Mouse (Mus musculus): Measurements from ENCODE around the gene Sox2. TPM values are rescaled to one million over a fixed set of nuclear protein-coding genes. Genes with fewer than 3 reads are reported as not detected.
A peak's percentile ranks its signal among the peaks of the same experiment; 100 is the strongest.

The Sox2 gene
- total RNA-seq (2021), result 10 to 100 TPM; 41.6 to 53.0 TPM
- long read RNA-seq, transcript Sox2-201 (1 exons, 2,057 nt), result major isoform, 53 of 53 reads
- long read RNA-seq, partial matches to known transcripts, result 0 of 53 reads
- long read RNA-seq, other reads (novel, unspliced or antisense), result 0 of 53 reads

DNA sequence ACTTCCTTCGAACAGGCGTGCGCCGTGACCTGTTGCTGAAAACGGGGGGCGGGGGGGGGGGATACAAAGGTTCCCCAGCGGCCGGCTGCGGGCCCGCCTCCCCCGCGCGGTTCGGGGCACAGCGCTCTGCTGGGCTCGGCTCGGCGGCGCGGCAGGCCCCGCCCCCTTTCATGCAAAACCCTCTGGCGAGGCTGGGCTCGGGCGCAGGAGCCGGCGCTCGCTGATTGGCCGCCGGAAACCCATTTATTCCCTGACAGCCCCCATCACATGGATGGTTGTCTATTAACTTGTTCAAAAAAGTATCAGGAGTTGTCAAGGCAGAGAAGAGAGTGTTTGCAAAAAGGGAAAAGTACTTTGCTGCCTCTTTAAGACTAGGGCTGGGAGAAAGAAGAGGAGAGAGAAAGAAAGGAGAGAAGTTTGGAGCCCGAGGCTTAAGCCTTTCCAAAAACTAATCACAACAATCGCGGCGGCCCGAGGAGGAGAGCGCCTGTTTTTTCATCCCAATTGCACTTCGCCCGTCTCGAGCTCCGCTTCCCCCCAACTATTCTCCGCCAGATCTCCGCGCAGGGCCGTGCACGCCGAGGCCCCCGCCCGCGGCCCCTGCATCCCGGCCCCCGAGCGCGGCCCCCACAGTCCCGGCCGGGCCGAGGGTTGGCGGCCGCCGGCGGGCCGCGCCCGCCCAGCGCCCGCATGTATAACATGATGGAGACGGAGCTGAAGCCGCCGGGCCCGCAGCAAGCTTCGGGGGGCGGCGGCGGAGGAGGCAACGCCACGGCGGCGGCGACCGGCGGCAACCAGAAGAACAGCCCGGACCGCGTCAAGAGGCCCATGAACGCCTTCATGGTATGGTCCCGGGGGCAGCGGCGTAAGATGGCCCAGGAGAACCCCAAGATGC, at the start of gene Sox2:
Sox2 (plus strand) TSS at position 680 of the 895 bp plus-strand sequence.
- peak; percentile 64 to 82 for DNase-seq (ENCODE audit: low spot score in 2 of 2)

DNA sequence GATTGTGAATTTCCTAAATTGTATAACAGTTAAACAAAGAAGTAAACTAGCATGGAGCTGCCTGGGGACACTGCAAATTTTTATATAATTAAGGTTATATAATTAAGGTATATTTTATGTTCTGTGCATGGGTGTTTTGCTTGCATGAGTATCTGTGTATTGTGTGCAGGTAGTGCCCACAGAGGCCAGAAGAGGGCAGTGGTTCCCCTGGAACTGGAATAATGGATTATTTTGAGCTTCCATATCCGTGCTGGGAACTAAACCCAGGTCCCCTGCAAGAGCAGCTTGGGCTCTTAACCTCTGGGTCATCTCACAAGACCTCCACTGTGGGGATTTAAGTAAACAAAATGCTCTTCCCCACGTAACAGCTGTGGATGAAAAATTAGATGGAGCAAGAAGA, 49.1 kb upstream of the Sox2 start:
- DNase-seq (ENCODE audit: low spot score in 2 of 2), result no peak

DNA sequence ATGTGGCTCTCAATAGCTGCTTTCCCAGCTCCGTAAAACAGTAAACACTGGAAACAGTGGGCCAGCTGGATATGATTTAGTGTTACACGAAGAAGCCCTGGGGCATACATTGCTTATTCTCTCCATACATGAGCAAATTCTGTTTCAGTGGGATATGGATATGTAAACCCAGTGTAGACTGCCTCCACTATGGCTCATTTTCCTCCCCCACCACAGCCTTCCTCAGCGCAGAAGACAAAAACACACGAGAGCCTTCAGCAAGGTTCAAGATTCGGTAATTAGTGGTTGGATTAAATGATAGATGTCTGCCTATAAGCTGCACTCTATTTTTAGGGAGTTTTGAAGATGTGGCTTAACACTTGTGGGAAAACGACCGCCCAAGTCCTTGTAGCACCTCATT, 36.1 kb upstream of the Sox2 start:
- no peak for DNase-seq (ENCODE audit: low spot score in 2 of 2)

DNA sequence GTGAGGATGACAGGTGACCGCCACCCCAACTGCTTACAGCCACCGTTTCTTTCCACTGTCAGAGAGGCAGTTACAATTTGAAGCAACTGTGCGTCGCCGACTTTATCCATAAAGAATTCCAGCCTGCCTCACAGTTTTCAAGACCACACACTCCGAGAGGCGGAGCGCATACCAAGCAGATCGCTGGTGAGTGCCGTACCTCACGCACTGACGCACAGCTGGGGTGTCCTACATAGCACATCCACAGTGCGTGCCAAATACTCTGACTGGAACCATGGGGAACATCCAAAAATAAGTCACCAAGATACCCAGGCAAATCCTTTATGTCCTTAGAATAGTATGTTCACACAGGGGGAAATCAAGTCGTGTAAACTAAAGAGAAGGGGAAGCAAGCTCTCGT, 34.7 kb upstream of the Sox2 start:
- DNase-seq (ENCODE audit: low spot score in 2 of 2), result no peak

DNA sequence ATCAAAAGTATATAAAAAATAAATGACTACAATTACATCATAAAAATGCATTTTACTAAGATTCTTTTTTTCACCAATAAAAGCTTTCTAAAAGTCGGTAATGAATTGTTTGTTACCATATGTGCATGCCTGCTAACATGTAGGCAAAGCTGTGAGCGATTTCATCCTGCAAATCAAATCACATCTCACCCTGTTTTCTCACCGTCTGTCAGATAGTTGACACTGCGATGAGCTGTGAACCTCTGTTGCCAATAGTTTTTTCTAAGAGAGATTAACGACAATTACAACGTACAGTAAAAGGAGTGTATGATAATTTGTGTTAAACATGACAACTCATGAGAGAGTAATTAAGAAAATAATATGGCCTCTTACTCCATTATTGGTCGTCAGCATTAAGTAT, 31.3 kb upstream of the Sox2 start:
- DNase-seq (ENCODE audit: low spot score in 2 of 2), result no peak

DNA sequence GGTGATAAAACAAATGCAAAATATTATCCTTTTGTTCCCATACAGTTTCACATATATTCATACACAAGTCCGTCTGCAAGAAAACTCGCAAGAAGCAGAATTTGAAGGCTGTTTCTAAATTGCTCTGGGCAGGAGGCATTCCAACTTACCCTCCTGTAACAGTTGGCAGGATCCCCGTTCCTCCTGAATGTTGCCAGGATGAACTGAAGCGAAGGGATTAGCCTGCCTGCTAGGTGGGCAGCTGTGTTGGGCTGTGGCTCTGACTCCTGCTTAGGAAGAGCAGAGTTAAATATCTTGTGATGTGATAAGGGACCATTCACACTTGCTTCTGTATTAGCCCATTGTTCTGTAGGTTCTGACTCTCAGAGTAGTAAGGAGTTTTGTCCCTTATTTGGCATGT, 30.1 kb upstream of the Sox2 start:
- no peak for DNase-seq (ENCODE audit: low spot score in 2 of 2)

DNA sequence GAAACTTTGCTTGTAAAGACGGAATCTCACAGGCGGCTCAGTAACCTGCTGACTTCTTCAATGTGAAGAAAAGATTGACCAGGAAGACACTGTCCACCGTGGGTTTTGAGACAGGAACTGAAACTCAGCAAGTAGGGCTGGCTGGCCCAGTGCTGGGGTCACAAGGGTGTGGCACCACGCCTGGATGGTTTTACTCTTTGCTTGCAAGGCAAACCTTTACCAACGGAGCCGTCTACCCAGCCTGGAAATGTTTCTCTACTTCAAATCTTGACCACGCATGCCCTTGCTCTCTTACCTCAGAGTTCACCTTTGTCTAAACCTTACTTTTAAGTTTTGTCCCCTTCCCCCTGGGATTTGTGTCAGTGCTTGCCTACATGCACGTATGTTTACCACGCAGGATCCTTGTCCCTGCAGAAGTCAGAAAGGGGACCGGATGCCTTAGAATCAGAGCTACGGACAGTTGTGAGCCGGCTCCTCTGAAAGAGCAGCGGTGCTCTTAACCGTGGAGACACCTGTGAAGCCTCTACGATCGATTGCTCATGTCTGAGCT, 25.4 kb upstream of the Sox2 start:
- no peak for DNase-seq (ENCODE audit: low spot score in 2 of 2)

DNA sequence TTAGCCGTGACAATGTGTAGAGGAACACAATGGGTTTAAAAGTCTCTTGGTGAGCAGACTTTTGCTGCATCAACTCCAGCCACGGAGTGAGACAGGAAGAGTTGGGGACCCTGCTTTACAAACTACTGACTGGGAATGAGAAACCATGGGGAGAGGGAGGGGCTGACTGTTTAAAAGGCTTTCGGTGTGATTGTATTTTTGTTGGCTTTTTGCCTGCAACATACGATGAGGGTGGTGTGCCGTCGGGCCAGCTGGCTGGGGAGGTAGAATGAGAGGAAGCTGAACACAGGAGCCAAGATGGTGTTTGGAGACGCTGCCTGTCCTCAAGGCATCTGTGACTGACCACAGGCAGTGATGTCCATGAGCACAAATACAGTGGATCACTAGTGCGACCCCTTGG, 23.7 kb upstream of the Sox2 start:
- no peak for DNase-seq (ENCODE audit: low spot score in 2 of 2)

DNA sequence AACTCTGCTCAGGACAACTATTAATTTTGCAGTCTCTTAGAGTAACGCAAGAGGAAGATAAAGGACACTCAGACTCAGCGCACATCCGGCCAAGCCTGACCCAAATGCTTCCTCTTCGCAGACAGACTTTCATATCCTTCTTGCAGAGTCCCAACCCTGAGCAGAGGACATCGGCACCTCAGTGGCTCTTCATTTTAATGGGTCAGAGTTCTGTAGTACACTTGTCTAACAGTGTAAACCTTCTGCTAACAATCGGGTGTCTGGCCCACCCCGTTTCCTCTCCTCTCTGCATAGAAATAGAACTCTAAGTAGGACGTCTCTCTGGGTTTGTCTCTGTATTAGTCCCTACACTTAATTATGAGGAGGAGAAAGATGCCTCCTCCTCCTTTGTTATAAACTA, 20.2 kb upstream of the Sox2 start:
- DNase-seq (ENCODE audit: low spot score in 2 of 2), result no peak

DNA sequence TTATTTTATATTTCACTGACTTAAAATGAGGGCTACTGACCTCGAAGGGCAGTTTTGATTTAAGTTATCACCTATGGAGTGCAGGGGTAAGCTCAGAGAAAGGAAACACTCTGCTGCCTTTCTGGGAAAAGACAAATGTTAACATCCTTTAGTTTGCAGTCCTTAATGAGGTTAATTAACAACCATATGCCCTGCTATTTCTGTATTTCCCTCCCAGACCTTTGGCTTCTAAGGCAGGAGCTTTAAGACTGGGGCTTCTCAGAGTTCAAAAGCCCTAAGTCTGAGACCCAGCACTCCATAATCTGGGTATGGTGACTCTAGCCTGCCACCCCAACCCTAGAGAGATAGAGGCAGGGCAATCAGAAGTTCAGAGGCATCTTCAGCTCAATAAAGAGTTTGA, 19.5 kb upstream of the Sox2 start:
- no peak for DNase-seq (ENCODE audit: low spot score in 2 of 2)

DNA sequence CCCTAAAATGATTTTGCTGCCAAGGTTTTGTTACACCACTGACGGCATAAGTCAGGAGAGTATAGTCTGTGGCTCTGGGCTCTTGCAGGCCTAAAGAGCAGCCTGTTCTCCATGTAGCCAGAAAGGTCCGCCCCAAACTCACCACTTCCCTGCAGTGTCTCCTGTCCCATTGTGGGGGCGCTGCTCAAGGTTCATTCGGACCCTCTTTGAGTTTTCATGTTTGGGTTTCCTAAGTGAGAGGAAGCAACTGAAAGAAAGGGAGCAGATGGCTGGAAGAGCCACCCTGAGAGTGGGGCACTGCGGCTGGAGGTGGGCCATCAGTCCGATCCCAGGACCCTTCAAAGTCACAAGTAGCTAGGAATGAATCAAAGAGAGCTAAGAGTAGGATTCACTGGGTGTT, 13.2 kb upstream of the Sox2 start:
- DNase-seq (ENCODE audit: low spot score in 2 of 2), result no peak

DNA sequence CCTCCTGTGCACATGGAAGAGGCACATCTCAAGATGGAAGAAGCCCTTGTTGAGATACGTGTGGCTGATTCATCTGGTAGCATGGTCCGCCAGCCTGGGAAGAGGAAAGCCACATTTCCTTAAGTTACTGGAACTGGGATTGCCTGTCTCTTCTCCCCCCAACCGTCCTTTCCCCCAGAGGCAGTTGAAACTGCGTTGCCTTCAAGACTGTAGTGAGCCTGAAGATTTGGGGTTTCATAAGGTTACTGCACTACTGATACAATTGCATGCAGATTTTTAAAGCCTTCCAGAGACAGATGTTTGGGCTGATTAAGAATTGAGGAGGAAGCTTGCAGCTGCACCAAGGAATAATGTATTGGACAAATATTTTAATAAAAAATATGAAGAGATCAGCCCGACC, 12.7 kb upstream of the Sox2 start:
- no peak for DNase-seq (ENCODE audit: low spot score in 2 of 2)

DNA sequence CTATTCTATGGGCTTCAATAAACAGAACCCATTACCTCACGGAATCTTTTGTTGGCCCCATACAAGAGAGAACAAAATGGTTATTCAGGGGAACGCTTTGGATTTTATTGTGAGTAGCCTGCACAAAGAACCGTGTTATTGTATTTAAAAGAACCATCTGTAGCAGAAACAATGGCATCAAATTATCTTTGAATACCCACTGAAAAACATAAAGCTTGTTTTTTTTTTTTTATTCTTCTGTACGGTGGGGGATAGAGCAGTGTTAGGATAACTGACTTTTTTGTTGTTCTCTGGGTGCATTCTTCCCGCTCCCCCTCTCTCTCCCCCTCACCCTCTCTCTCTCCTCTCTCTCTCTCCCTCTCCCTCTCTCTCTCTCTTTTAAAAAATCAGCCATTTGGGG, 12.3 kb upstream of the Sox2 start:
- no peak for DNase-seq (ENCODE audit: low spot score in 2 of 2)

DNA sequence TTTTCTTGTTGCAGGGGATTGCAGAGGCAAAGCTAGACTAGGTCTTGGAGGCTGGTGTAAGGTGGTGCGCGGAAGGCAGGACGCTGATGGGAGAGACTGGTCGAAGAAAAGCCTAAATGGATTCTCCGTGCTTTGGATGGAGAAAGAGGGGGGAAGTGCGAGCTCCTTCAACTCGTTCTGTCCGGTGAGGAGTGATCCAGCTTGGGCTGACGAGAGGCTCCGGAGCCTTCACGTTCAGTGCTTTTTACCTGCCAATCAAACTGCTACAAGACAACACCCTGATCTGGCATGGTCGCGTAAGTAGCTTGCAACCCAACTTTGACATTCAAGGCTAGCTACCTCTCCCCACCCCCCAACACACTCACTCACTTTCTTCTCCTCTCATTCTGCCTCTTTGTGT, 11.9 kb upstream of the Sox2 start:
- no peak for DNase-seq (ENCODE audit: low spot score in 2 of 2)

DNA sequence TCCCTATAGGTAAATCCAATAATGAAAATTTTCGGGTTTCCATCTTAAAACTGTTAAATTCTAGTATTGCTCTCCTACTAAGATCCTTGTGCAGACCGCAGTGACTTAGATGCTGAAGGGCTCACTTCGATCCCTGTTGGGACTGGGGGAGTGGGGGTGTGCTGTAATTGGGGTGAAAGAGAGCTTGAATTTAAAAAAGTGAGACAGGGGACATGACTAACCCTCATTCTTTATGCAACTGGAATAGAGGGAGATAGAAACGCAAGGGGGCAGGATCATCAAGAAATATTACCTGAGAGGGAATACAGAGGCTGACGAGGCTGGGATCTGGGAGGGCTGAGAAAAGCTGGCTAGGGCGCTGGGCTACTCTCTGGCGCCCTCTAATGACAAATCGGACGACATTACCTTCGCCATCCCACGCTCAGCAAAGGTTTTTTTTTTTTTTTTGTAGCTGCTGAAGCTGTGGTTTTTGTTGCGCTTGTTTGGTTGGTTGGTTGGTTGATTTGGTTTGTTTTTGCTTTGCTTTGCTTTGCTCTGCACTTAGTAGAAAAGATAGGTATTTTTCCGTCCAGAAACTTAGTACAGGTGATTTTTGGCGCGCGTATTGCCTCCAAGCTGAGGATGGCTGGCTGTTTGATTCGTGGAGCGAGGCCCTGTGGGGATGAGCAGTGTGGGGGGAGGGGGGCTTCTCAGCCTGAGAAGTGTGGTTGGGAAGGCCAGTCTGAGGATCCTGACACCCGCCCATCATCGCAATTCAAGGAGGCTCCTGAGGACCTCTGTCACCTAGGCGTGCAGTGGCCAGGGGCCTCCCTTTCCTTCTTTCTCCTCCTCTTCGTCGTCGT, 11.0 kb upstream of the Sox2 start:
- DNase-seq (ENCODE audit: low spot score in 2 of 2), result peak in 1 of 2 experiments; percentile 49

DNA sequence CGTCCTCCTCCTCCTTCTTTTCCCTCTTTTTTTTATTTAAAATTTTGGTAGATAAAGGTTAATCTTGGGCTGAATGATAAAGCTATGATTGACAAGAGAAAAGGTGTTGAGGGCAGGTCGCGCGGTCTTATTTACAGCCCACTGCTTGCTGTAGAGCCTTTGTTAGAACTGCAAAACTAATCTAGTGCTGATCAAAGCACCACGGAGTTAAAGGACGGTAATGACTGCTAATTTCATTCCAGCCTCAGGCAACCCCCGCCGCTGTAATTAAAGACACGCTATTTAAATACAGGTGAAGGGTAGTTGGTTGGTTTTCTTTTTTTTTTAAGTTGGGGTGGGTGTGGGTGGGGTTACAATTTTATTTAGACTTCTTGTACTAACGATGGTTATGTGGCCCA, 10.3 kb upstream of the Sox2 start:
- no peak for DNase-seq (ENCODE audit: low spot score in 2 of 2)

DNA sequence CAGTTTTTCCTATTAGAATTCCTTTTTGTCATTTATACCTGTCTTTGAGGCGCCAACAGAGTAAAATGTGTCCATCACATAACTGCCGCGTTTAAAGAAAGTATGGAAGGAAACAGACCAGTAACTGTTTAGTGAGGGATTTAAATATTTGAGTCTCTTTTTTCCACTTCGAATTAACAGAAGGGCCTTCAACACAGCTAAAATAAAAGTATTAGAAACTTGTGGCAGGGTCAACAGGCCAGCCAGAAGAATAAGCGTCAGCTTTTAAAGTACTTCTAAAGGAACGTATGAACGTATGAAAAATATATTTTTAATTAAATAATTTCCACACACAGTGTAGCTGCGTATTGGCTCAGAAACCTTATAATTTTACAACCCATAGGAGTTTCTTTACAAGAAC, 9.9 kb upstream of the Sox2 start:
- no peak for DNase-seq (ENCODE audit: low spot score in 2 of 2)

DNA sequence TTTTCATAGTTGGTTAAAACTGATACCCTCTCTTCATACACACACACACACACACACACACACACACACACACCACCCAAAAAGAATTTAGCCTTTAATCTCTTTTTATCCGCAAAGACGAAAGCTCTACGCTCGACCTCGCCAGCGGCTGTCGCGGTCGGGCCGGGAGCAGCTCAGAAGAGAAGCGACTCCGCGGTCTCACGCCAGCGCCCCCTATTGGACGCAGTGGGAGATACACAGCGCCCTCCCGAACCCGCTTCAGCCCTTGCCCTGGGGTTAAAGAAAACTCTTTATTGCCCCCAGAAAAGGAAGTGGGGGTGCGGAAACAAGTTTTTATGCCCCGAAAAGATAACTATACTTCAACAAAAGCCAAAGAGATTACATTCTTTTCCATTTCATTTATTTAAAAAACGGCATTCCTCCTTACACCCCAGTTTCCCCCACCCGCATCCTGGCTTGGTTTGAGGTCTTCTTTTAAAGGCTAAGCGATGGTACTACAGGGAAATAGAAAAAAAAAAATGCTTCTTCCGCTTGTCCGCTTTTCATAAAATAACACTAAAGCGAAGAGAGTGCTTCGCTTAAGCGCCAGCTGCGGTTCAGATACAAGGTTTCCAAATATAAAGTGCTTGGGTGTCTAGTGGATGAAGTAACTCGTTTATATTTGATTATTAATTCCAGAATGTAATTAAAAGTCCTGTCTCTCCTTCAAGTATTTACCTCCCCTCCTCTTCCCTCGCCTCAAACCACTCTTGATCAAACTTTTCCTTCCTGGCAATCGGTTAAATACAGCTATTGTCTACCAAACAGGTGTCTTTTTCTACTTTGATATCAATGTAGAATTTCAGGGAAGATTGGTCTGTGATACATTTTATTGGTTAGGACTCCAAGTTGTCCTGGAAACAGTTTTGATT, 9.3 kb upstream of the Sox2 start:
- DNase-seq (ENCODE audit: low spot score in 2 of 2), result peak in 1 of 2 experiments; percentile 67

DNA sequence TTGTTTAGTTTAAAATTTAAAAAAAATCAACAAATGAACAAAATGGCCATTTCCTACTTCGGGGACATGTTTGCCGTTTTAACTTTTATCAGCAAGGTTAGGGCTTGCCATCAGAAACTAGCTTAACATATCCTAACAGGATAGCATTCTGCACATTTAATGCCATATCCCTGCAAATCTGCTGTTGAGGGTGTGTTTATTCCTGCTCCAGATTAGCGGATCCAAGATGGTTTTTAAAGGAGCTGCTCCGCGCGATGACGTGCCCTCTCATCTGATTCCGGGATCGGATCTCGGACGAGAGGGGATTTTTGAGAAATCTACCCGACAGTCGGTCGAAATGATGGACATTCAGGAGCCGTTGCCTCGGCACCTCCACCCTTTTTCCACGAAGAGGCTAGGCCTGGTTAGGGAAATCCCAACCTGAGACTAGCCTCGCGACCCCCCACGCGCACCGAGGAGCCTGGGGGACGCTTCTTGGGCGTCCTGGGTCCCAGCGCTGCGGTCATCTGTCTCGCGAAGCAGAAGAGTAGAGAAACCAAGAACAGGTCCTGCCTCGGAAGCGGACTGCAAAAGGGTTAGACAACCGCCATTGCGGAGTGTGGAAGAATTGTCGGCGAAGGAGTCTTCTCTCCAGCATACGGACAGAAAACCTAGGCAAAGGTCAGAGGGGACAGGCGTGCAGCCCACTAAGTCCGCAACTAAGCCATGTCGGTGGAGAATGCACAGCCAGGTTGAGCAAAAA, 8.3 kb upstream of the Sox2 start:
- DNase-seq (ENCODE audit: low spot score in 2 of 2), result no peak

DNA sequence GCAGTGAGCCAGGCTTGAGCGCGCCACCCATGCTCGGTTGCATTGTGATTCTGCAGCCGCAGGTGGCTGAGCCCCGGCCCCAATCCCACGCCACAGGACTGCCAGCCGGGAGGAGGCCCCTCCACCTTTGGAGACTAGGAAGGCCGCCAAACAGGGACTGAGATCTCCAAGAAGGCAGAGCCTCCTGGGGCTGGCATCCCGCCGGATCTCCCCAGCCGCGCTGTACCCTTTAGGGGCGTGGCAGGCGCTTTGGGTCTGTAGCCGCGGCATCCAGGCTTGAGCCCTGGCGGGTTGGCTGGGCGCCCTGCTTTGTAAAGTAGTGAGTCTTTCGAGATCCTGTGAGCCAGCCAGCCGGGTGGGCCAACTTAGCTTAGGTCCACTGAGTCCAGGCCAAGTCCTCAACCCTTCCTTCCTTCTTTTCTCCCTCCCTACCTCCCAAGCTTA, 7.7 kb upstream of the Sox2 start:
- peak; percentile 62 to 79 for DNase-seq (ENCODE audit: low spot score in 2 of 2)
